Mouse (Mus musculus) kidney, adult 2 months (tissue): Measurements from ENCODE around the gene Nmnat3. TPM values are rescaled to one million over a fixed set of nuclear protein-coding genes. Genes with fewer than 3 reads are reported as not detected.
A peak's percentile ranks its signal among the peaks of the same experiment; 100 is the strongest.
"Not testable (repeated sequence)": the region's sequence is repeated elsewhere in the genome, so short reads cannot be mapped to it uniquely, and the experiment has no call there.

Source experiments
- DNase-seq: peaks from one replicate; pipeline ENCODE4 v3.0.0; 2021
- H3K27ac ChIP-seq: fragments of 200-500 bp; 2 replicates; pipeline ENCODE4 v1.5.1; 2012; ENCODE audit warnings: low read depth, low read length, control low read depth, inconsistent platforms; ENCODE audit not compliant: insufficient read depth
- H3K27me3 ChIP-seq: fragments of 200-500 bp; replicated peaks from 2 replicates; pipeline ENCODE4 v1.6.1; 2012; ENCODE audit warnings: mild to moderate bottlenecking, moderate library complexity, low read length, inconsistent platforms; ENCODE audit not compliant: control insufficient read depth, insufficient read depth
- H3K36me3 ChIP-seq: fragments of 200-500 bp; 2 replicates; pipeline ENCODE4 v1.6.1; 2012; ENCODE audit warnings: mild to moderate bottlenecking, moderate library complexity, low read length, inconsistent platforms; ENCODE audit not compliant: control insufficient read depth, insufficient read depth
- H3K4me1 ChIP-seq: fragments of 200-500 bp; 2 replicates; pipeline ENCODE4 v1.6.1; 2011; ENCODE audit warnings: low read length; ENCODE audit not compliant: control insufficient read depth, insufficient read depth
- H3K4me3 ChIP-seq: fragments of 200-500 bp; 2 replicates; pipeline ENCODE4 v1.5.1; 2011; ENCODE audit warnings: mild to moderate bottlenecking, low read depth, low read length, control low read depth; ENCODE audit not compliant: insufficient read depth
- CTCF ChIP-seq: fragments of 200-500 bp; conservative IDR thresholded peaks from 2 replicates; pipeline ENCODE4 v1.5.1; 2011; ENCODE audit warnings: low read depth, mild to moderate bottlenecking, control low read depth, low read length, moderate library complexity, mixed read lengths; ENCODE audit not compliant: insufficient read depth, insufficient read length
- POLR2A ChIP-seq: fragments of 200-500 bp; IDR thresholded peaks from one replicate; pipeline ENCODE4 v1.6.1; 2011; ENCODE audit warnings: low read depth, low read length, control low read depth
- WGBS: fragments of 180-500 bp; shearing (Covaris S2); methylation state at CpG from one replicate; pipeline ENCODE4 v1.1.7; 2018; 5-methylcytosine and 5-hydroxymethylcytosine counted together
- polyA plus RNA-seq: library from polyadenylated mRNA; depleted of rRNA; stranded (reverse); fragments of >200 nt; gene quantifications from 2 replicates; pipeline ENCODE4 v1.2.3, GENCODE M21; 2012; rRNA removed

Nmnat3 gene
- 27.7 and 29.4 TPM in 2 replicates for polyA plus RNA-seq

DNA sequence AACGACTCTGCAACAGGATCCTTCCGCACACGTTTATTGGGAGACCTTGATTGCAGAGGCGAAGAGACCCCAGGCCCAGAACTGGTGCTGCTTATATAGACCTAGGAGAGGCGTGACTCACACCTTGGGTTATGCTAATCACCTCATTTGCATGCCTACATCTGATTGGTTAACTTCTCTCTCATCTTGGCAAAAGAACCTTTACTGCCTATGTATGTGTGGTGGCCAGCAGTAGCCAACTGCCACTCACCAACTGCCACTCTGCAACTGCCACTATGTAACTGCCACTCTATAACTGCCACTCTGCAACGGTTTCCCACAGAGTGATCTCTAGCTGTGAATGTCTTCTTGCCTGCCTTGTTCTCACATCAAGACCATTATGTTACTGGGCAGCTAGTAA lies at the start of gene Nmnat3:
Gene Nmnat3, plus strand, starts transcription at position 301 of the 400 bp plus-strand sequence.
- 76% methylated on average over 6 of the region's 6 CpGs for WGBS
- H3K4me1 ChIP-seq, H3K36me3 ChIP-seq, H3K4me3 ChIP-seq, DNase-seq, H3K27me3 ChIP-seq, H3K27ac ChIP-seq: not testable (repeated sequence)

DNA sequence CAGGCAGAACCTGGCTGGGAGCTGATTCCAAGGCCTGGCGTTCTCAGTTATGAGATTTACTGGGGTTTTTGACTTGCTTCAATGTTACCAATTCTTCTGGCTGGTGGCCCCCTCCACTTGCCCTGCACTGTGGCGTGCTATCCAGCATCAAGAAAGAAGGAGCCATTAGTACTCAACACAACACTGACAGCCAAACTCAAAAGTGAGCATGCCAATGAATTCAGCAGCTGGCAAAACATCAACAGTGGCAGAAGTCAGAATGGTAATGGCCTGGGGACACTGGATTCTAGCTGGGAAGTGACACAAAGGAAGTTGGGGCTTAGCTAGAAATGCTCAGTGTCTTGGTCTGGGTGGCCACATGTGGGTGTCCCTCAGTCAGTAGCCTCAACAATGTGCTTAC lies 43.8 kb upstream of the Nmnat3 start:
- Histone ChIP-seq H3K36me3 (no peaks in the 10 kb centered on the region), H3K4me3 (no peak overlapping the region), H3K4me1 (0 out of 2 replicates have a peak, but pooled peaks cover 2% of the 10 kb centered on the region), H3K27ac (no peak overlapping the region), H3K27me3 (no peaks in the 10 kb centered on the region)
- no peak for TF ChIP-seq POLR2A
- no peak for TF ChIP-seq CTCF
- DNase-seq = no peak
- 93% methylated on average over 2 of the region's 2 CpGs for WGBS

- no peak overlapping the region for H3K27ac ChIP-seq
- H3K36me3 ChIP-seq = no peaks in the 10 kb centered on the region
- TF ChIP-seq CTCF (peak; percentile 48; the same call in 1 of the 2 replicates), POLR2A (no peak)
- peak; percentile 36 for DNase-seq
- H3K4me3 ChIP-seq = no peak overlapping the region
- H3K27me3 ChIP-seq = no peaks in the 10 kb centered on the region
- WGBS = 43% methylated on average over 2 of the region's 2 CpGs
- H3K4me1 ChIP-seq = 0 out of 2 replicates have a peak, but pooled peaks cover 2% of the 10 kb centered on the region
Observed at GRCm38 (mm10) chr9:98244223-98244622, 43.0 kb upstream of the Nmnat3 start.

DNA sequence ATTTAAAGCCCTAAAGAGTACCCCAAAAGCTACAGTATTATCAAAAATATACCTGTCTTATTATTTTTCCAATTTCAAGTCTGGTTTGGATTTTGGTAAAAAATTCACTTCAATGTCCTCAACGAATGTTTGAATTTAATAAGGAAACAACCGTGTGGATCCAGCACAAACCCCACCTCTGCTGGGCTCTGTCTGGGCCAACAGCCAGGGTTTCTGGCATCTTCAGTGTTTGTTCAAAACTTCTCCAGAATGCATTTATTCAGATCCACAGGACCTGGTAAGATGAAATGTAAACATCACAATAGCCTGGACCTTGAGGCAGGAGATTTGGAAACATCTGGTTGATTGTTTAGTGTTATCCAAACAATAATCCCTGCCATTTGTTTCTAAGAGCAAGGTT lies 42.0 kb upstream of the Nmnat3 start:
- H3K4me1 ChIP-seq = 0 out of 2 replicates have a peak, but pooled peaks cover 2% of the 10 kb centered on the region
- no peak for DNase-seq
- TF ChIP-seq CTCF = no peak
- TF ChIP-seq POLR2A = no peak
- no peaks in the 10 kb centered on the region for H3K27me3 ChIP-seq
- 72% methylated on average over 2 of the region's 2 CpGs for WGBS
- H3K36me3 ChIP-seq = no peaks in the 10 kb centered on the region
- no peak overlapping the region for H3K4me3 ChIP-seq
- no peak overlapping the region for H3K27ac ChIP-seq

DNA sequence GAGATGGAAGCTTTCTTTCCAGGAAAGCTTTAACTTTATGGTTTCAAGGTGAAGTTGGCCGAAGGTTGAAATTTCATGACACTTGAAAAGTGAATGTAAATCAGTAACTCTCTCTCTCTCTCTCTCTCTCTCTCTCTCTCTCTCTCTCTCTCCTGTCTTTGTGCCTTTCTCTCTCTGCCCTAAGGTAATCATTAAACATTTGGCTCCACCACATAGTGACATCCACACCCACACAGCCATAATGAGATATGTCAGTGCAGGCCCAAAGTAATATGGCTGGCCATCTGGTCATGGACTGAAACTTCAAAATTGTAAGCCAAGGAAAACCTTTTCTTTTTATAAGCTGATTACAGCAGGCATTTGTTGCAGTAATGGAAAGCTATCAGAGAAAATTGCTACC lies 40.9 kb upstream of the Nmnat3 start:
- no peak for TF ChIP-seq POLR2A
- TF ChIP-seq CTCF = no peak
- no peak overlapping the region for H3K4me3 ChIP-seq
- 0 out of 2 replicates have a peak, but pooled peaks cover 2% of the 10 kb centered on the region for H3K4me1 ChIP-seq
- no peaks in the 10 kb centered on the region for H3K36me3 ChIP-seq
- no peaks in the 10 kb centered on the region for H3K27me3 ChIP-seq
- H3K27ac ChIP-seq = no peak overlapping the region
- peak; percentile 60 for DNase-seq
- WGBS = 38% methylated on average over 1 of the region's 1 CpGs

- TF ChIP-seq POLR2A (no peak), CTCF (no peak)
- no peaks in the 10 kb centered on the region for H3K4me1 ChIP-seq
- H3K27ac ChIP-seq = no peak overlapping the region
- DNase-seq = no peak
- 85% methylated on average over 8 of the region's 8 CpGs for WGBS
- no peaks in the 10 kb centered on the region for H3K36me3 ChIP-seq
- H3K4me3 ChIP-seq = no peak overlapping the region
- no peaks in the 10 kb centered on the region for H3K27me3 ChIP-seq
Observed at GRCm38 (mm10) chr9:98260210-98260609, 27.0 kb upstream of the Nmnat3 start.

DNA sequence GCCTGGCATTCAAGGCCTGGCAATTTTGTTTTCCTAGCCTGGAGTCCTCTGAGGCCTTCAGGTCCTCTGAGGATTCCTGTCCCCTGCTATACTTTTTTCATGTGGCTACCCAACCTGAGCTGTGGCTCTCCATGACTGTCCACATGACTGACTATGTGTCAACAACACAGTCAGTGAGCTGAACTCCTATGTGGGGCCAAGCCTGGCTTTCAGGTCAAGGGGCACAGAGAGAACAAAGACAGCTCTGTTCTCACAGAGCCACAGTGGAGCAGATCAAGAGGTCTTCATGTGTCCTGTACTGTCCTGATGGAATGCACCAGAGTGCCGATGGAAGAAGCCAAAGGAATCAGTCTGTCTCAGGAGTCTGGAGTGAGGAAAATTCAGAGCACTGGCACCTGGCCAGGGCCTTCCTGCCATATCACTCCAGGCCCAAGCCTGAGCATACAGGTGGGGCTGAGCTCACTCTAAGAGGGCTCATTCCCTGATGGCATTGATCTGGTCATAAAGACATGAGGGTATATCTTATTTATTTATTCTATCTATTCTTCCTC lies 25.7 kb upstream of the Nmnat3 start:
- H3K4me1 ChIP-seq = no peaks in the 10 kb centered on the region
- no peaks in the 10 kb centered on the region for H3K36me3 ChIP-seq
- H3K27ac ChIP-seq = no peak overlapping the region
- TF ChIP-seq CTCF = no peak
- no peak for TF ChIP-seq POLR2A
- H3K4me3 ChIP-seq = no peak overlapping the region
- DNase-seq = peak; percentile 21
- 16% methylated on average over 1 of the region's 1 CpGs for whole genome bisulfite sequencing
- H3K27me3 ChIP-seq = no peaks in the 10 kb centered on the region
